Mouse (Mus musculus) skeletal muscle tissue, adult 2 months (tissue): ENCODE results near the gene Immp2l.

Experiments used
- DNase-seq: peaks from one replicate; pipeline ENCODE4 v3.0.0-alpha.2; 2012; ENCODE audit warnings: low read depth, low spot score

Gene Immp2l

DNA sequence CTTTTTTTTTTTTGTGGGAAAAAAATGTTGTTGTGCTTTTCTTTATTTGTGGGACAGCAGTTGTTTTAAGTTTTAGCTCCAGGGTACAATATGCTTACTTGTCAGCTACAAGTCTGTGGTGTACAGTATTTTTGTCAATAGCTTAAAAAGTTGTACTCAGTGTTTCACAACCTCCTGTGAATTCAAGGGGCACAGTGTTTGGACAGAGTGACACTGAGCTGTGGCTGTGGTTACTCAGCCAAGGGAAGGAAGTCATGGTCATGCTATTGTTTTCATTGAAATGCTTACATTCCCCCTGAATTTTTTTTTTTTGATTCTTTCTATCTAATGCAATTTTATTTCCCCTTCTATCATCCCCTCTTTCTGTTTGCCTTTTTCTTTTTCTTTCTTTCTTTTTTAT is 159.0 kb downstream of the Immp2l start:
- no peak for DNase-seq

DNA sequence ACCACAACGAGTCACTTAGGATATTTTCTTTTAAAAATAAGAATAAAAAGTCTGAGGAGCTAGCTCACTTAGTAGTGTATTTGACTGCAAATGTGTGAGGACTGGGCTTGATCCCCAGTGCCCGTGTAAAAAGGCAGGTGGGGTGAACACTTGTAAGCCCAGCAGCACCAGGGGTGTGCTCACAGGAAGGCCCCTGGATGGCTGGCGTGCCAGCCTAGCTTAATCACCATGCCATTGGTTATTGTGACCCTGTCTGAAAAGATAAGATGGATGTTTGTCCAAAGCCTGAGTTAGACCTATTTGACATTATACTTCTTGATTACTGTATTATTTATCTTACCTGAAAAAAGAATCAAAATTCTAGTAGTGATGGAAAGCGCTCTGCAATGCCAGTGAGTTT is 161.2 kb downstream of the Immp2l start:
- no peak for DNase-seq

DNA sequence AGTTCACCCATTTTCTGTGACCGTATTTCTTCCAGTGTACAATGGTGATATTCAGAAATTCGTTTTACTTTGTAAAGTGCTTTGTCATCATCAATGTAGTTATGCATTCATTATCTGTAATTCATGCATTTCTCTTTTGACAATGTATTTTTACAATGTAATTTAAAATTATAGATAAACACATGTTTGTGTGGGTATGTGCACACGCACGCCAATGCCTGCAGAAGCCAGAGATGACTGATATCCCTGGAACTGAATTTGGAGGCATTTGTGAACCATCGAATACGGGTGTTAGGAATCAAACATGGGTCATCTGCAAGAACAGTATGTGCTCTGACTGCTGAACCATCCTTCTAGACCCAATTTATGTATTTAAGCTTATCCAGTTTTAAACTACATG is 161.6 kb downstream of the Immp2l start:
- DNase-seq: no peak

- no peak for DNase-seq
Observed at GRCm38 (mm10) chr12:41192829-41193228, 168.9 kb downstream of the Immp2l start.

GRCm38 (mm10) chr12:41196374-41196773 is 172.5 kb downstream of the Immp2l start:
- no peak for DNase-seq

- DNase-seq: no peak
Observed at GRCm38 (mm10) chr12:41215186-41215585, 191.3 kb downstream of the Immp2l start.

GRCm38 (mm10) chr12:41221893-41222292 is 198.0 kb downstream of the Immp2l start:
- no peak for DNase-seq

- DNase-seq: no peak
Observed at GRCm38 (mm10) chr12:41223686-41224085, 199.8 kb downstream of the Immp2l start.

- no peak for DNase-seq
Observed at GRCm38 (mm10) chr12:41224538-41224937, 200.6 kb downstream of the Immp2l start.

- no peak for DNase-seq
Observed at GRCm38 (mm10) chr12:41231966-41232365, 208.1 kb downstream of the Immp2l start.

GRCm38 (mm10) chr12:41237880-41238279 is 214.0 kb downstream of the Immp2l start:
- no peak for DNase-seq

DNA sequence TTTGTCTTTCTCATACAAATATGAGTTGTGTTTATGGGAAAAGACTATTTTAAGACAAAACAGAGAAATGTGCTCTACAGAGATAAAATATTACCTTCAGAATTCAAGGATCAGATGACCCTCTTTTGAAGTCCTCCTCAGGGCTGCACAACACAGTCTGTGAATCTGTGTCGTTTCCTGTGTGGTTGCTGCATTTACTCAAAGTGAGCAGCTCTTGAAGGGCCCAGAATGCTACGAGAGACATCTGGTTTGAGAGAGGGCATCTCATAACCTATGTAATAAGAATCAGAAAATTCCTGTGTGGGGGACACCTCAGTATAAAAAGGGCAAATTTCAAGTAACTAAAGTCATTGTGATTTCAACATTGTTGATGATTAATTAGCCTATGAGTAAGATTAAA is 217.3 kb downstream of the Immp2l start:
- DNase-seq: no peak

DNA sequence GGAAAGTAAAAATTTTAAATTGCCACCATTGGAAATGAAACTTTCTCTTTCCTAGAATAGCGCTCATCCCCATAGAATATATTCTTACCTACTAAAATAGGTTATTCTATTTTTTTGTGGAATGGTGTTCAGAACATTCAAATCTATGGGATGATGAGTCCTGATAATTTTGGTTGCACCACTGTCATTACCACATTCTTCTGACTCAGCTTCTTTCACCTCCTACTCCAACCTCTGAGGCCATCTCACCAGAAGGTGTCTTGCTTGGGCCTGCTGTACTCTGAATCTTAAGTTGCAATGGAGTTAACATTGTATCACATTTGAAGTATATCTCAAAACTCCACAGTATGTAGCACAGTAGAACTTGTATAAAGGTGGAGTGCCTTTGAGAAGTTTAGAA is 224.4 kb downstream of the Immp2l start:
- no peak for DNase-seq

DNA sequence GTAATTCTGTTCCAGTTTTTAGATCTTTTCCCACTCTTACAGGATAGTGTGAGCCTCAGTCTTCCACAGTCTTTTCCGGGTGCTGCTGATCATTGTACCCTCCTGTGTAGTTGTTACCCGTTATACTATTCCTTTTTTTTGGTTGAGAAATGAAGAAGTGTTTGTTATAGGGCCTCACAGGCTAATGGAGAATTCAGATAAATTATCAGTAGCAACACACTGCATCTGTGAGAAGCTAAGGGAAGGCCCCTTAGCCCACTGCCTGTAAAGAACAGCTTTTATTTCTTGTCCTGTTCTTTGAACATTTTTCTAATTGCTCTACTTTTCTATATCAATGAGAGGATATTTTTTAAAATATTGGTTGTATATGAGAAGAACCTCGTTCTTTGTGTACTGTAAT is 226.2 kb downstream of the Immp2l start:
- no peak for DNase-seq

- no peak for DNase-seq
Observed at GRCm38 (mm10) chr12:41257905-41258304, 234.0 kb downstream of the Immp2l start.

- DNase-seq: no peak
Observed at GRCm38 (mm10) chr12:41259608-41260007, 235.7 kb downstream of the Immp2l start.

GRCm38 (mm10) chr12:41274136-41274535 is 250.2 kb downstream of the Immp2l start:
- no peak for DNase-seq

GRCm38 (mm10) chr12:41275361-41275760 is 251.5 kb downstream of the Immp2l start:
- no peak for DNase-seq

- DNase-seq: no peak
Observed at GRCm38 (mm10) chr12:41277896-41278295, 254.0 kb downstream of the Immp2l start.

DNA sequence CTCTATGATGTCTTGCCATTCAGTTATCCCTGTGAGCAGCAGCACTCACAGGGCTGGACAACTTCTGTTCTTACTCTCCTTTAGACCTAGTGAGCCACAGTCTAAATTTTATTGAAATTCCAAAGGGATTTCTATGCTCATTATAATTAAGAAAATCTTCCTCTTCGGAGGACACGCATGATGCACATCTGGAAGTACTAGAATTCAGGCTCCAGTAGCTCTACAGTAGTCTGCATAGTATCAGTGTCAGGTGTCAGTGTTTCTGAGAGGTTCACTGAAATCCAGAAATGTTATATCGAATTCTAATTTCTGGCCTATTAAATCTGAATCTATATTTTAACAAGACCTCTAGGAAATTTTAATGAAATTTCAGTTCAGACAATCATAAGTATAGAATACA is 265.2 kb downstream of the Immp2l start:
- no peak for DNase-seq

DNA sequence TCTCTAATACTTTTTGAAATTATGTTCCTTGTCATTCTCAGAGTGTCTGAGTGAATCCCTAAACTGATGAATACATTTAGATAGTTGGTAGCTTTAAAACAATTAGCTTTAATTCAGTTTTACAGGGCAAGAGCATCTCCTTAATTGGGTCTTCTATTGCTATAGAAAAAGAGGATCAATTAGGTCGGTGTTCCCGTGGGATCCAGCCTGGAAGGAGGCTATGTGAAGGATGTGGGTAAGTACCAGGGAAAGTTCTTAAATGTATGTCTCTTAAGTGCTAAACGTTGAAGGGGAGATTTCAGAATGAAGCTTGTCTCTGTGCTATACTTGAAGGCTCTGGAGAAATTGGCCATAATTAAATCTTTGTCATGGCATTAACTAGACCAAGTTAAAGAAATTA is 283.1 kb downstream of the Immp2l start:
- DNase-seq: no peak

- no peak for DNase-seq
Observed at GRCm38 (mm10) chr12:41308726-41309680, 285.1 kb downstream of the Immp2l start.

DNA sequence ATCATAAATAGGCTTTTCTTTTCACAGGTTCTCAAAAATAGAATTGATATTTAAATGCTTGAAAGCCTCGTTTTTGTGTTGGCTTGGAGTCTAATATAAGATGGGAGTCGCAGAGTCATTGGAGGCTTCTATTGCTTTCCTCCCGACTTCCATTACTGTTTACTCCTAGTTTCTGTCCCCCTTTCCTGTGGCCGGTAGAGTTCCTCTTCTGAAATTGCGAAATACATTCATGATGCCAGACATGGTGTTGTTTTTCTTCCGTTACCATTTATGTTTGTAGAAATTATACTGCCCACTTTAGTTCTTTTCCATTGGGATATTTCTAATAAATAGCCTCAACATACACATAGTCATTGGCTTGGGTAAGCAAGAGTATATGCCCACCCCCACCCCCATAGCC is 289.5 kb downstream of the Immp2l start:
- DNase-seq: no peak
